Mouse (Mus musculus) cortical plate, adult 2 months (tissue): ENCODE measurements at regions not wholly inside any gene's neighbourhood (a gene's known extent, or its start where the extent isn't known, plus 50 kb on each side); places are given as distances from the start of the nearest gene placed in this dataset.

Experiments used
- CTCF ChIP-seq: fragments of 200-500 bp; IDR thresholded peaks from 2 replicates; pipeline ENCODE4 v1.5.1; 2011; ENCODE audit warnings: mild to moderate bottlenecking, control low read depth, low read length; ENCODE audit not compliant: insufficient read depth; ENCODE audit errors: extremely low read depth
- POLR2A ChIP-seq: fragments of 200-500 bp; IDR thresholded peaks from 2 replicates; pipeline ENCODE4 v1.6.1; 2011; ENCODE audit warnings: mild to moderate bottlenecking, low read length, control low read depth; ENCODE audit not compliant: insufficient read depth; ENCODE audit errors: extremely low read depth

DNA sequence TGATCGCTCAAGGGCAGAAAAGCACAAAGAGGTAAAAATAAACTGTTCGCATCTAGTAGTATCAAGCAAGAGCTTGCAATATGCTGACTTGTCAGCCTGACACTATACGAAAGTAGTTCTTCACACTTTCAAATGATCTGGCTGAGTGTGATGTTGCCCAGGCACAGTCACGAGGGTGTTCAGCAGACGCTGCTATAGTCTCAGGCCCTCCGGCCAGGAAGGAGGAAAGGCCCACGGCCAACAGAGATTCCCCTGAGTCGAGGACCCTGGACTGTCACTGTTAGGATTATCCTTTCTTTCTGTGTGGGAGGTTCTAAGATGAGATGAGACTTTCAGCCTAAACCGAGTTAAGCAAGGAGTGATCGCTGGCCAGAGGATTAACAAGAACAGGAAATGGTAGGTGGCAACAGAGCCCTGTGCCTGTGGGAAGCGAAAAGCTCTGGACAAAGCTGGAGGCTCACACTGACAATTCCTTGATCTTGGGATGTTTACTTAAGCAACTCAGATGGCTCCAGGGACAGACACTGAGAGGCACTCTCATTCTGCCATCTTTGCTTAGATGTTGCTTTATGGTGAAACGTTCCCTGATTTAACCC lies 137.5 kb upstream of the Cttnbp2 start:
- TF ChIP-seq POLR2A (no peak), CTCF (no peak)
